21 mouse cellular contexts compared by ENCODE assay signal in the genomic region with DNA sequence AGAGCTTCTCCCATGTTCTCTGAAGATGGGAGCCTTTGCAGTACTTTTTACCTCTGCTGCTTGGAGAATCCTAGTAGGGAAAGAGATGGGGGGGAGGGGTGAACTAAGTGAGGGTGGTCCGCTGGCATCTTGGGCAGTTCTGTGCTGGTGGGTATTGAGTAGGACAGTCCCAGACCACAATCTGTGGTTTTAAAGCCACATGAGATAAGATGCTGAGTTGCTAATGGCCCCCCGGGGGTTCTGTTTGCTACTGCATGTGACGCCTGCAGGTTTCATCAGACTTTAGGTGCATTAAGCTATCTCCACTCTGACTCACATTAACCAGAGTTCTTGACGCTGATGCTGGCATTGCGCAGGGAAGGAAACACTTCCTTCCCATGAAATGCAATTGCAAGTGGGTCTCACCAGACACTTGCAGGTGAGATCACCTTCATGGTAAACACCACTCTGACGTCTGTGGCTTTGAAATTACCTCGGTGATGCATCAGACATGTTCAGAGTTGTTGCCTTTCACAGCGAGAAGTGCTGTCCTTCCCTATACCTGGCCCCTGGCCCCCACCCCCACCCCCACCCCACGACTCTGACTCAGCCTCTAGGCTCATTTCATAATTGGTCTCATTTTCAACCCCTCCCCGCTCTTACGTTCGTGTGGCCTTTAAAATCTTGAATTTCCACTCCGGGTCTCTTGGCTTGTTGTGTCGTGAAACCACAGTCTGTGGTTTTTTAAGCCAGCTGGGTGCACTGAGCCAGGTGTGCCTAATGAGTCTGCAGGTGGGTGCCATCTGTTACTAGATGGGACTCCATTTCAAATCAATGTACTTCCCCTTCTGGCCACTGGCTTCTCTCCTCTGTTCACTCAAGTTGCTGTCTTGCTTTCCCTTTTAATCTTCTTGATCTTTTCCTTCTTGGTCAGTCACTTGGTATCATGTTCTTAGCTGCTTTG.
DNase-seq lines count a peak whose midpoint lies in the region; ATAC-seq and TF ChIP-seq lines count a peak whose summit lies in the region.
"Had no signal": no experiment of that assay in that cellular context is flagged by ENCODE, and none has a peak within 500 bp of the region (broad histone marks: within the 10 kb centered on the region; RNA-seq: fewer than 3 reads in every experiment).

No protein-coding gene starts in this region.

- 0 out of 2 replicates have a peak, but pooled peaks cover 4% of the 10 kb centered on the region for H3K4me1 ChIP-seq in hindbrain, postnatal 0 days (ENCODE audit: insufficient read depth, low read length)
- no peaks in the 10 kb centered on the region for H3K4me1 ChIP-seq in hindbrain, embryonic 11.5 days (replicated peaks; ENCODE audit: control insufficient read depth, insufficient read depth, low read length)
- H3K4me1 ChIP-seq: liver, embryonic 13.5 days had no signal

- peak; percentile 23 for DNase-seq in hindbrain, postnatal 0 days (ENCODE audit: low spot score)
- DNase-seq in hindbrain, embryonic 11.5 days (ENCODE audit: low spot score) = no peak
- peak; percentile 79 for DNase-seq in A20 (ENCODE audit: low read depth, low spot score)
- peak; percentile 7 to 11 for DNase-seq in thymus, postnatal 10 days (ENCODE audit: low spot score in 2 of 2)
- no peak for DNase-seq in Muller cell, postnatal 12 days (ENCODE audit: inconsistent ontology term)
- DNase-seq: adrenal gland, postnatal 25 days; cerebellum, adult 11 months; cerebellum, postnatal 25 days; embryo, embryonic 11 days; gastrocnemius, postnatal 25 days; kidney, adult 18-20 months; kidney, postnatal 10 days; liver, embryonic 13.5 days; right cerebral cortex, postnatal 4 days had no signal

- no peak overlapping the region for H3K9ac ChIP-seq in hindbrain, postnatal 0 days (replicated peaks; ENCODE audit: low read length)
- no peak overlapping the region for H3K9ac ChIP-seq in hindbrain, embryonic 11.5 days (ENCODE audit: low read depth, low read length)
- H3K9ac ChIP-seq: forebrain, embryonic 12.5 days; limb, embryonic 13.5 days; liver, embryonic 13.5 days; midbrain, embryonic 13.5 days had no signal

- H3K27me3 ChIP-seq in hindbrain, postnatal 0 days (ENCODE audit: insufficient read depth, low read length) = no peaks in the 10 kb centered on the region
- H3K27me3 ChIP-seq in hindbrain, embryonic 11.5 days (ENCODE audit: control insufficient read depth, insufficient read depth, low read length) = no peaks in the 10 kb centered on the region
- H3K27me3 ChIP-seq: forebrain, embryonic 12.5 days; limb, embryonic 13.5 days; midbrain, embryonic 13.5 days had no signal

- TF ChIP-seq CTCF in hindbrain, postnatal 0 days (IDR thresholded peaks at IDR 0.05; ENCODE audit: low read depth) = no peak

- H3K36me3 ChIP-seq in hindbrain, postnatal 0 days (ENCODE audit: insufficient read depth, low read length) = no peaks in the 10 kb centered on the region
- H3K36me3 ChIP-seq in hindbrain, embryonic 11.5 days (ENCODE audit: control insufficient read depth, insufficient read depth, low read length) = no peaks in the 10 kb centered on the region
- H3K36me3 ChIP-seq: forebrain, embryonic 12.5 days; G1E; hindbrain, embryonic 10.5 days; limb, embryonic 13.5 days; liver, embryonic 13.5 days; midbrain, embryonic 13.5 days had no signal

- ATAC-seq in hindbrain, postnatal 0 days = no peak
- no peak for ATAC-seq in hindbrain, embryonic 11.5 days (ENCODE audit: low FRiP score)
- ATAC-seq in granulocyte monocyte progenitor cell, adult 5-6 weeks (replicated peaks; ENCODE audit: poor library complexity, severe bottlenecking) = peak; percentile 9; the same call in 1 of the 2 replicates
- ATAC-seq in erythroblast, adult 5-6 weeks (replicated peaks; ENCODE audit: low FRiP score, poor library complexity, severe bottlenecking) = no peak
- ATAC-seq: midbrain, embryonic 13.5 days had no signal

- H3K4me3 ChIP-seq in hindbrain, postnatal 0 days (ENCODE audit: low read length) = no peak overlapping the region
- H3K4me3 ChIP-seq in hindbrain, embryonic 11.5 days (ENCODE audit: low read depth, low read length) = no peak overlapping the region
- H3K4me3 ChIP-seq: forebrain, embryonic 12.5 days; hindbrain, embryonic 10.5 days; limb, embryonic 13.5 days; liver, embryonic 13.5 days; midbrain, embryonic 13.5 days had no signal

- no peak overlapping the region for H3K27ac ChIP-seq in hindbrain, postnatal 0 days
- H3K27ac ChIP-seq in hindbrain, embryonic 11.5 days (ENCODE audit: low read depth, low read length) = no peak overlapping the region
- H3K27ac ChIP-seq: forebrain, embryonic 12.5 days; hindbrain, embryonic 10.5 days; limb, embryonic 13.5 days; liver, embryonic 13.5 days; midbrain, embryonic 13.5 days had no signal

- 69% methylated on average over 14 of the region's 14 CpGs for WGBS in hindbrain, postnatal 0 days
- WGBS in hindbrain, embryonic 11.5 days = 80% methylated on average over 14 of the region's 14 CpGs

- H3K4me2 ChIP-seq in hindbrain, postnatal 0 days (ENCODE audit: low read depth, low read length) = no peak overlapping the region
- H3K4me2 ChIP-seq in hindbrain, embryonic 11.5 days (replicated peaks; ENCODE audit: low read depth, low read length) = no peak overlapping the region
- H3K4me2 ChIP-seq: forebrain, embryonic 12.5 days; limb, embryonic 13.5 days; liver, embryonic 13.5 days; midbrain, embryonic 13.5 days had no signal

- no peaks in the 10 kb centered on the region for H3K9me3 ChIP-seq in hindbrain, postnatal 0 days (ENCODE audit: low read length)
- H3K9me3 ChIP-seq in hindbrain, embryonic 11.5 days (ENCODE audit: control insufficient read depth, low read length) = no peaks in the 10 kb centered on the region
- H3K9me3 ChIP-seq: forebrain, embryonic 12.5 days; hindbrain, embryonic 10.5 days; limb, embryonic 13.5 days; liver, embryonic 13.5 days; midbrain, embryonic 13.5 days had no signal

Comparison
In these comparisons a context has a peak if more than half of its experiments do, and no peak if none do; other contexts are left out.
1. DNase-seq: peak in hindbrain, postnatal 0 days (single experiment), A20 (single experiment) and thymus, postnatal 10 days (2 of 2); none in hindbrain, embryonic 11.5 days (single experiment) and Muller cell, postnatal 12 days (single experiment).